Mouse (Mus musculus): ENCODE measurements around the gene Olfr12.
A peak's percentile ranks its signal among the peaks of the same experiment; 100 is the strongest.

Gene Olfr12

DNA sequence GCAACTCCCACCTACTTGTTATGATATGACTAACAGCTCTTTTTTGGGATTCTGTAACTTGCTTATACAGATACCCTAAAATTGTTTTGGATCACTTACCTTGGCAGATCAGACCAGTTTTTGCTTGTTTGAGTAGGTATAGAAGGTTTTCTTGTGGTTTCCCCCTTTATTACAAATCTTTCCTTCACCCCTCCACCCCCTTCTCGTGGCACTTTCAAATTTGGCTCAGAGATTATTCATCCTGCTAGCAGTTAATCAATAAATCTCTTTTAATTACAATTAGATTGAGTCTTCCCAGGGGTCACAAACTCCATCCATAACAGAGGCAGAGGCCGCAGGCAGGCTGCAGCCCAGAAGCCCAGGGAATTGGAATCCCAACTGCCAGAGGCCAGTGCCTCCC is at the start of gene Olfr12:
Gene Olfr12, plus strand, starts transcription at position 301 of the 400 bp plus-strand sequence.
- DNase-seq (ENCODE audit: low read depth) = no peak

- no peak for DNase-seq (ENCODE audit: low read depth)
These were observed 46.6 kb upstream of the Olfr12 start, which contains the start of gene Olfr1413 for GRCm38 (mm10) chr1:92571022-92571421. TSS of gene Olfr1413 (plus strand) at chr1:92571322.

- DNase-seq (ENCODE audit: low read depth) = no peak
These were observed 32.1 kb upstream of the Olfr12 start, which contains the start of gene Olfr1412 for GRCm38 (mm10) chr1:92585479-92585878. TSS of gene Olfr1412 (plus strand) at chr1:92585779.

GRCm38 (mm10) chr1:92594111-92594510 is 23.5 kb upstream of the Olfr12 start, which contains the start of gene Olfr1411:
TSS of gene Olfr1411 (plus strand) at chr1:92594411.
- DNase-seq (ENCODE audit: low read depth) = no peak

DNA sequence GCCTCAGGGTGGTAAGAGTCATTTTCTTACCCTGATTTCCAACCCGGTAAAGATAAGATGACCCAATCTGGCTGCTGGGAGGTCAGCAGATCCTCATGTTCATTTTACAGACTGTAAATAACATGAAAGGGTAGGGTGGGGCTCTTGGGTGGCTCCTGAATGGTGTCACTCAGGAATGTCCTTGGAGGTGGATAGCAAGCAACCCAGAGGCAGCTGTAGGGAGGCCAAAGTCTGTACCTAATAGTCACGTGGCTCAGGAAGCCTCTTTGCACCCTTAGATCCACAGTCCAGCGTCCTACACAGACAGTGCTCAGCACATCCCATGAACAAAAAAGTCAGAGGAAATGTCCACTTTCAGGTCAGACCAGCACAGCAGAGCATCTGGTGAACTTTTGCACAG is 21.6 kb upstream of the Olfr12 start:
- no peak for DNase-seq (ENCODE audit: low read depth)

DNA sequence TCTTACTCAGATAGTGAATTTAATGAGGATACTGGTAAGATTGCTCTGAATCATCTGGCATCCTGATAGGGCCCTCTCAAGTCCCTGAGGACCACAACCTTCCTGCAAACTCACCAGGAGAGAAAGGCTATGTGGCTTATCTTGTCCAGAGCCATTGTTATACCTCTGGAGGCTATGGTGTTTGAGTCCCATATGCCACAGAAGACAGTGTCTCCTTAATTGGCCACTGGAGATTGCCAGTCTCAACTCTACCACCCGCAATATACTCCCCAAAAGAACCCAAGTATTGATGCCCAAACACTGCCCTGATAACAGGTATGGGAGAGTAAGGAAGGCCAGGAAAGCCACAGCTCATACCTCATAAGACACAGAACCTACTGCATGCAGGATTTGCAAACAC is 12.1 kb upstream of the Olfr12 start, which contains the start of gene Olfr1410:
Gene Olfr1410, plus strand, starts transcription at position 301 of the 400 bp plus-strand sequence.
- no peak for DNase-seq (ENCODE audit: low read depth)

GRCm38 (mm10) chr1:92607711-92608110 is 9.9 kb upstream of the Olfr12 start:
- no peak for DNase-seq (ENCODE audit: low read depth)

DNA sequence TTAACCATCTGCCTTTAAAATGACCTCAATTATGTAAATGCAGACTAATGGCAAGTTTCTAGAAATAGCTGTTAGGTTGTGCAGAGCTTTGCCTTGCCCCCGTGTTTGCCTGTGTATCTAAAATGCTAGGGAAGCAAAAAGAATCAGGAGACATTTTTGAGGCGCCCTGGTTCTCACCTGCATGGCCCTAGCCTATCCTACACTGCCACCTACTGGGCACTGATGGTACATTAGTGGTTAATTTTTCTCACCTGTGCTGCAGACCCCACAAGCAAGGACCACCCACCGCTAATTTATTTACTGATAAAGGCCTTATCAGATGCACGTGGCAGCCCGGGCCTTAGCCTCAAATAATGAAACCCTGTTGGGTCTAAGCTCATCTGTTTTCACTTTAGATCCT is 6.6 kb upstream of the Olfr12 start:
- DNase-seq (ENCODE audit: low read depth) = no peak

GRCm38 (mm10) chr1:92613175-92613574 is 4.4 kb upstream of the Olfr12 start:
- DNase-seq (ENCODE audit: low read depth) = no peak

DNA sequence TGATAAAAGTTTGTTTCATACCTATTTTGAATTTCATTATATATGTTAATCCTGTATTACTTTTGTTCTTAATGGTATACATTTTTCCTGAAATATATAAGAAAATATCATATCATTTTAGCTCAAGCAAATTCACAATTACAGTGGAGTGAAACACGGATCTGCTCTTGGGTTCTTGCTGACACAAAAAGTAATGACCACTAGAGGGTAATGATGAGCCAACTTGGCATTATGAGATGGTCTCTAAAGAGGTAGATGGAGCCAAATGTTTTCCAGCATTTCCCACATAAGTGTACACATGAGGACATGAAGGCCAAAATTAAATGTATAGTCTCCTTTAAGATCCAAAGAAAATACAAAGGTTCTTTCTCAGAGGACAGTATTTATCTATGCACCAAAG is 3.1 kb upstream of the Olfr12 start:
- DNase-seq (ENCODE audit: low read depth) = peak; percentile 24

GRCm38 (mm10) chr1:92616046-92616445 is 1.5 kb upstream of the Olfr12 start:
- DNase-seq (ENCODE audit: low read depth) = peak; percentile 63

DNA sequence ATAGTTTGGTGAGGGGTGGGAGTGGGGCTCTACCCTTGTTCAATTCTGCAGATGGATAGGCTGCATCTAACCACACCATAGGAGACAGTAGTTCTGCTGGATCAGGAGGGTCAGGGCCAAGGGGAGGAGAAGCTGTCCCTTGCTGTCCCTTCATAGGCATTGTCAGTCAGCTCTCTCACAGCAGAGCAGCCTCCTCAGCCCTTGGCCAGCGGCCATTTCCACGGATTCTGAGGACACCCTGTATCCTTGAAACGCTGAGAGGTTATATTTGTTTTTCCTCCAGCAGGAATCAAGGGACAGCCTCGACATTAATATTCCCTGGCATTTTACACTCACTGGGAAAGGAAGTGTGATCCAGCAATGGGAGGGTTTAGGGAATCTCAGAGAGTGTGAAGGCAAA is 772 bp downstream of the Olfr12 start:
- DNase-seq (ENCODE audit: low read depth) = no peak

GRCm38 (mm10) chr1:92628227-92628626 is 10.6 kb downstream of the Olfr12 start:
- DNase-seq (ENCODE audit: low read depth) = no peak

DNA sequence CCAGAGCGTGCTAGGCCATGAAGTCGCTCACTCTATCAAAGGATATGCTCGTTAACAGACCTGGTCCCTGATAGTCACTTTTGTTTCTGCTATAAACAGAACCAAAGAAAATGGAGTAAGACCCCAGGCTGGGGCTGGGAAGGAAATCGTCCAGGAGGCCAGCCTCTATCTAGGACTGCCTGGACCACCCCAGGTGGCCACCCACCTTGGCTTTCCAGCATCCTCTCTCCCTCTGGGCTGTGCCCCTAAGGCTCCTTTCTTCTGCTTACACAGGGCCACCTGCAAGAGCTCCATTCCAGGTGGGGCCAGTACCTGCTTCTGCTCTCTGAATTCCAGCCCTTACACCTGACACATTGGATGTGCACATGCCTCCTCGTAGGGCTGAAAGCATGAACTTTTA is 14.6 kb downstream of the Olfr12 start:
- DNase-seq (ENCODE audit: low read depth) = no peak

GRCm38 (mm10) chr1:92632948-92633347 is 15.4 kb downstream of the Olfr12 start:
- no peak for DNase-seq (ENCODE audit: low read depth)

DNA sequence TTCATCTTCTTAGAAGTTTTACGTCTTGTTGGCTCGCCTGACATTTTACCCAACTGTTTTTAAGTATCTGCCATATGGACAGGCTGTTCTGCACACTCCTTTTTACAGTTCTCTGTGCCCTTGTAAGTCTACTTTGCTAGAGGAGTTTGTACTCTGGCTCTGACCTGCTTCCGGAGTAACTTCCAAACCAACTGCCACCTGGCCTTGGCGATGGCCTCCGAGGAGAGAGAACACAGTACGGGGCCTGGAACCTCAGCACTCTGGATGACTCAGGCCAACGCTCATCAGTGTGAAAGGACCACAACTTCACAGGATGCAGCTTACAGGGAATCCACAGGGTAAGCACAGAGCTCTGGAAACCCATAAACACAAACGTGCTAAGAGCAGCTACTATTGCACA is 16.1 kb downstream of the Olfr12 start:
- no peak for DNase-seq (ENCODE audit: low read depth)

DNA sequence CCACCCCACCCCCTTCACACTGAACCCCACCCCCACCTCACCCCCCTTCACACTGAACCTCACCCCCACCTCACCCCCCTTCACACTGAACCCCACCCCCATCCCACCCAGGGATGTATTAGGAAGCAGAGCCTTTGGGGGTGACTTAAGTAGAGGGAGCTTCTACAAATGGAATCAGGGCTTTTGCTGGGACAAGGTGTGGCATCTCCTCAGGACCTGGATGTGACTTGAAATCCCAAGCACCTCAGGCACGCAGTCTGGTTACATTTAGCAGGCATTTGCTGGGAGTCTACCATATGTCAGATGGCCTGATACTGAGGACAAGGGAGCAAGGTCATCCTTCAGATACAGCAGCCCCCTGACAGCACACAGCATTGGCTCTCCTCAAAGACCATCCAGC is 17.0 kb downstream of the Olfr12 start:
- no peak for DNase-seq (ENCODE audit: low read depth)

DNA sequence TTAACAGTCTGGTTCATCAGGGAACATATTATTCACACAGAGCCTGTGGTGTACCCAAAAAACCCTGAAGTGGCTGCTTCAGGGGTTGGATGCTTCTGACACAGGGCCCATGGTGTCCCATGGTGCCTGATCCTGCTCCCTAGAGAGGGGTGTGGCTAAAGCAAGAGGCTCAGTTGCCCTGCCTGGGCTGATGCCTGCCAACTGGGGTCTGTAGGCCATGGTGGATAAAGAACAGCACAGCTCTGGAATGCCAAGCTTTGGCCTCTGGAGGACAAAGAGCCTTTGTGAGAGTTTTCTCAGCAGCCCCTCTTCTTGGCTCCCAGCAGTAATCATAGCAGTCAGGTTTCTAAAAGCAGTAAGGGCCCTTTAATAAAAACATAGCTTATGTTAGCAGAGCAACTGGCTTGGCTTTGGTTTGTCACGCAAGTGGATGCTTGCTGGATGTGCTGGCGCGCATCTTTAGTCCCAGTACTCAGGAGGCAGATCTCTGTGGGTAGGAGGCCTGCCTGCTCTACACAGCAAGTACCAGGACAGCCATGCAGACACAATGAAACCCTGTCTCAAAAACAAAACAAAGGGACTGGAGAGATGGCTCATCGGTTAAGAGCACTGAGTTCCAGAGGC is 17.5 kb downstream of the Olfr12 start:
- DNase-seq (ENCODE audit: low read depth) = peak; percentile 49

- DNase-seq (ENCODE audit: low read depth) = no peak
These were observed 18.4 kb downstream of the Olfr12 start for GRCm38 (mm10) chr1:92636015-92636414.

DNA sequence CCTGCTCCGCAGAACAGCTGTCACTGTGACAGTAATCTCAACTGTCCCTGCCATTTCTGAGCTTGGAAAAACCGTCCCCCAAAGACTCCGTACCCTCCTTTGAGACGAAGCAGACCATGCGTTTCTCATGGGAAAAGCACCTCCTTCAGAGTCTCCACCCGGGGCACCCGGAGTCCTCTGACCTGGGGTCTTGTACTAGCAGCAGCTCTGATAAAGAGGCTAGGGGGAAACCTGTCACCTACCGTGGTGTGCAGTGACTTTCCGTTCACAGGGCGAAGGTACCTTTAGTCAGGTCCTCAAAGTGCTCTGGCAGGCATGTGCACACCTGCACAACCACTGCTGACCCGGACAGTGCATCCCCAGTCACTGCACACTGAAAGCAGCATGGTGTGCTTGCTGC is 19.1 kb downstream of the Olfr12 start:
- no peak for DNase-seq (ENCODE audit: low read depth)

DNA sequence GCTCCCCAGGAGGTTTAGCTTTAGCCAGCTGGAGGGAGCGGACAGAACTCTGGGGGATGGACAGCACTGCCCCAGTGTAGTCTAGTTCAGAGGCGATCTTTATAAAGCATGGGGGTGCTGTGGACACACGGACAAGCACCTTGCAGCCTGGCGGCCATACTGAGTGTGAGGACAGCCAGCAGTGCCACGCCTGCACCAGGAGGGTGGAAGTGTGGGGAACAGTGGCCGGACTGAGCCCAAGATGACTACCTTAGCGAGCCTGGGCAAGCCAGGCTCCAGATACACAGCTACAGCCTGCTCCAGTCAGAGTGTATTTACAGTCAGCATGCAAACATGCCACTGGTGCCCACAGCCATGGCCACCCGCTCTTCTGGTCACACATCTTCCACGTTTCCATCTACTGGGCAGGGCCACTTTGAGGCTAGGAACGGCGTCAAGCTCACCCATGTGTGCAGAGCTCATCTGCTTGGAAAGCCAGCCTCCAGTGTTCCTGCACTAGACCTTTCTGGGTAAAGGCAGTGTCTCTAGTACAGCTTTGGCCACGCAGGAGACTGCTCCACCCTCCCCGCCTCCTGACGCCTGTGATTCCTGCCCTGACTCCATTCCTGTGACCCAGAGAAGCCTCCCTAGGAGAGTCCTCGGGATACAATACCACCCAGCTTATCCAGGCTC is 20.0 kb downstream of the Olfr12 start:
- DNase-seq (ENCODE audit: low read depth) = no peak

GRCm38 (mm10) chr1:92638181-92638580 is 20.6 kb downstream of the Olfr12 start:
- DNase-seq (ENCODE audit: low read depth) = no peak

- no peak for DNase-seq (ENCODE audit: low read depth)
These were observed 21.1 kb downstream of the Olfr12 start for GRCm38 (mm10) chr1:92638736-92639135.

DNA sequence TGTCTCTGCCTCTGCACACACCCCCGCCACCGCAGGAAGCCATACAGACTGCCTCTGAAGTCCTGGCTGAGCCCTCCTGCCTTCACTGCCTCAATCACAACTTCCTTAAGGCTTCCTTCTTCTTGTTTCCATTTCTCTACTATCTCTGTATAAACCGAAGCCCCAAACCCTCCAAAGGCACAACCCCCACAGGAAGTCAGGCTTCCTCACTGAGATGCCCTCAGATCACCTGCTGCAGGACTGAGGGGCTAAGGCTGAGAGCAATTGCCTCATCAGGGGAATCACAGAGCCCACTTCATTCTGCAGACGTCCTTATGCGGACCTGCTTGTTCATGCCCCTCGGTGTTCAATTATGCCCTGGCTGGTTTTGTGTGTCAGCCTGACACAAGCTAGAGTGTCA is 22.8 kb downstream of the Olfr12 start:
- DNase-seq (ENCODE audit: low read depth) = no peak
